Mouse (Mus musculus): ENCODE measurements around the gene Ush1c.
A peak's percentile ranks its signal among the peaks of the same experiment; 100 is the strongest.

The Ush1c gene

DNA sequence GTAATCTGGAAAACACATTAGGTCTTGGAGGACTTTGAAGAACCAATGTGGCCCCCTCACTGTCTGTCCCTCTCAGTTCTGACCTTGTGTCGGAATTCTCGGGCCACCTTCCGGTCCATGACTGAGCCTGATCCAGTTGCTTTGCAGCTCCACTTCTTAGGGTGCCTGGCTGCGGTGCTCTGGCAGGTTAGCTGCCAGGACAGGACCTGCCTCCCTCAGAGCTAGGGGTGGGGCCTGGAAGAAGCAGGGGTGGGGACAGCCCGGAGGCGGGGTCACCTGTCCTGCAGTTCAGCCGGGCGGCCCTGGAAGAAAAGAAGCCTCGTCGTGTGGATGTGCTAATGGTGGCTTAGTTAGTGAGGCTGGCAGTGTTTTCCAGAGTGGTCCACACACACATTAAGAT, at the start of gene Ush1c:
TSS of gene Ush1c (minus strand) at position 158 of the 400 bp plus-strand sequence.
- DNase-seq (ENCODE audit: low spot score in 2 of 2) = no peak

DNA sequence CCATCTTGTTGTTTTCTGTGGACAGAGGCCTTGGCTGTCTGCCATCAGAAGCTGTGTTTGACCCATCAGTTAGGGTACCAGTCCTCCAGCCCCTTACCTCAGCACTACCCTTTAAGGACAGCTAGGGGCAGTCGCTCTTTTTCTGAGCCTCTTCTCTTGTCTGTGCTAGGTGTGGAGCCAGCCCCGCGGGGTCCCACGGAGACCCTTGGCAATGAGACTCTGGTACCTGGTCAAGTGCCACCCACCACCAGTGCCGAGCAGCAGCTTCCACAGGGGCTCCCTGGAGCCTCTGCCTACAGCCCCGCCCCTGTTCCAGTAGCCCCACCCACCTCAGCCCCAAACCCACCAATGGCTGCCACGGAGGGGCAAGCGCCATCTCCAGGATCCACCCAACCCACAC, 48.7 kb upstream of the Ush1c start:
- DNase-seq (ENCODE audit: low spot score in 2 of 2) = no peak

- DNase-seq (ENCODE audit: low spot score in 2 of 2) = no peak
These were observed 48.1 kb upstream of the Ush1c start for GRCm38 (mm10) chr7:46286391-46286790.

DNA sequence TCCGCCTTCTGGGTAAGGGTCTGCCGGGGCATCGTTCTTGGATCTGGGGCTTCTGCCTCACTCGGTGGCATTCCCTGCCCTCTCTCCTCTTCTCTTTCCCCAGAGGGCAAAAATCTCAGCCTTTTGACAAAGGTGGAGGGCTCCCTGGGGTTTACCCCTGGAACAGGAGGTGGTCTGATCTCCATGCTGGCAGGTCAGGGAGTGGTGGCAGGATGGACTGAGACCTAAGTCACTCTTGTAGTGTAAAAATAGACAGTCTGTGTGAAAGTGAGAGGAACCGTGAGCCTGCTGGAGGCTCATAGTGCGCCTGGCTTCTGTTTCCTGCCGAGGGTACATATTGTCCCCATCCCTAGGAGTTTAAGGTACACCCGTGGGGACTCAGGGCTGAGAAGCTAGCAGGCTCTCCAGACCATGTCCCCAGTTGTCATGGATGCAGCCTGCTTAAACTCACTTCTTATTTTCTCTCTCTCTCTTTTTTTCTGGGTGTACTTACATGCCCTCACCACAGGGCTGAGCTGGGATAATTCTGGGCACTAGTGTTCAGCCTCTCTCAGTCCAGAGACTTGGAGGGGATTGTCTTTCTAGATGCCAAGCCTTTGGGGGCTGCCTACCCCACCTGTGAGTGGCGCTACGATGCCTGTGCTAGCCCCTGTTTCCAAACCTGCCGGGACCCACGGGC, 47.0 kb upstream of the Ush1c start:
- DNase-seq (ENCODE audit: low spot score in 2 of 2) = no peak

DNA sequence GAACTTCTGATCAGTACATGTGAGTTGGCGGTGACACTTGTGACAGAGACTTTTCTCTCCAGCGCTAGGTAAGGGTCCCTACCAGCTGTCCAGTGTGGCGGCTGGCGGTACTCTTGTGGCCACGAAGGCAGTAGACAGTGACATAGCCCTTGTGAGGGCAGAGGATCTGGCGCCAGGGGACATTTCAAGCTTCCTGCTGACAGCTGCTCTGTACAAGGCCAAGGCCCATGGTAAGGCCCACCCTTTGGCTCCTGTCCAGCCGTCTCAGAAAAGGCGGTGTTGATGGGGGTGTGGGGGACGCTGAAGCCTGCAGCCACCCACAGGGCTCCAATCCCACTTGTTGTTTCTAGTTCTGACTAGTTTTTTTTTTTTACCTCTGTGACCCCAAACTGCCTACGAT, 45.4 kb upstream of the Ush1c start:
- no peak for DNase-seq (ENCODE audit: low spot score in 2 of 2)

DNA sequence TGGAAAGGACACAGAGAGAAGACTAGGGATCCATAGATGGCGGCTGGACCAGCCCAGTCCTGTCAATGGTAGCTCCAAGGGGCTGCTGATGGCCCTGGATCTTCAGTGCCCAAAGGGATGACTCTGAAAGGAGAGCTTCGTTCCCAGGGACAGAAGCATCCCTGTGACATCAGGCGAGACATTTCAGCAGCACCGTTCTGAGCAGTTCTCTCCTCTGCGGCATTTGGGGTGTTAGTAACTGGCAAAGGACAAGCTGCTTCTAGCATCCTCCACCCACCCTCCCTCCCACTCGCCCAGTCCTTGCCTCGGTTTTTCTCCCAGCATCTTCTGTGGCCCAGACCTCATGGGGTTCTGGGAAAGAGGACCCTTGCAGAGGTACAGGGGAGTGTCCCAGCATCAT, 44.0 kb upstream of the Ush1c start:
- DNase-seq (ENCODE audit: low spot score in 2 of 2) = no peak

DNA sequence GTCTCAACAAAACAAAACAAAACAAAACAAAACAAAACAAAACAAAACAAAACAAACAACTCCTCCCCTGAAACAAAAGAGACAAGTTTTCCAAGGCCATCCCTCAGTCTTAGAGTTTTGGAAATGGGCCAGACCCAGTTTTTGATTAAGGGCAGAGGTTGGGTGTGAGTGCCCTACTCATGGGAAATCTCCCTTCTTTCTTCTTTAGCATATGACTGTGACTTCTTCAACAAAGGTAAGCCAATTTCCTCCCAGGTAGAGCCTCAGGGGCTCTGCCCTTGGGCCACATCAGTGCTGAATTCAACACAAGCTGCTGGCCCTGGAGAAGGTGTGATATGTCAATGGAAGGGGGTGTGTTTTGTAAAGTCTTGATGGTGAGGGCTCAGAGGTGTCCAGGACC, 42.6 kb upstream of the Ush1c start:
- DNase-seq (ENCODE audit: low spot score in 2 of 2) = no peak

DNA sequence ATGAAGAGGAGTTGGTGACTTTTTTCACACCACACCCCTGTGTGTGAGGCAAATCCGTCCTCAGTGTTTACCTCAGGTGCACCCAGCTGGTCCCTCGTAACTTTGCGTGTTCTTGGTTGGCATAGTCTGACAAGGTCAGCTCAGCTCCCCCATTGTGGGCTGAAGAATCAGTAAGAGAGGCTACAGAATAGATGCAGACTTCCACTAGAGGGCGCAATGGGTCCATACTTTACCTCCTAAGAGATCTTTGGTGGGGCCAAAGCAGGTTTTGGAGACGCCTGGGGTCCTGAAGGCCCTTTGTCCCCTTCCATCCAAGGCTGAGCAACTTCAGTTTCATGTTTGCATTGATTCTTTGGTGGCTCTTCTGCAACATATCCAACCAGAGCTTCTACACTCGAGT, 41.6 kb upstream of the Ush1c start:
- DNase-seq (ENCODE audit: low spot score in 2 of 2) = peak in 1 of 2 experiments; percentile 53

DNA sequence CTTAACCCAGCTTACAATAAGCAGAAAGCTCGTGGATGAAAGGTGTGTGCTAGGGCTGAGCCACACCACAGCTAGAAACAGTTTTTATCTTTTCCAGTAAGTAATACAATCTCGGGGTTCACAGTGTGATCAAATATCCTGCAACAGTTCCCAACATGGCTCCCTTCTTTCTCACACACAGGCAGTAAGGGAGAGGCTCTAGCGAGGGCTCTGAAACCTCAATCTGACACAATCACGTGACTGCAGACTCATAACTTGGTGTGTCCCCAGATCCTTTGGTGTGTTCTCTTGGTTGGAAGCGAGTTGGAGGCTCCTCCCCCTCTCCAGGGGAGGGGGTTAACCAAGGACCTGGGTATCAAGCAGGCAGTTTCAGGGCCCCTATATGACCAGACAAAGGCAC, 37.9 kb upstream of the Ush1c start:
- DNase-seq (ENCODE audit: low spot score in 2 of 2) = no peak

- no peak for DNase-seq (ENCODE audit: low spot score in 2 of 2)
These were observed 13.5 kb upstream of the Ush1c start for GRCm38 (mm10) chr7:46251841-46252240.

GRCm38 (mm10) chr7:46247606-46248005, 9.3 kb upstream of the Ush1c start:
- DNase-seq (ENCODE audit: low spot score in 2 of 2) = no peak

GRCm38 (mm10) chr7:46246876-46247275, 8.6 kb upstream of the Ush1c start:
- no peak for DNase-seq (ENCODE audit: low spot score in 2 of 2)

- DNase-seq (ENCODE audit: low spot score in 2 of 2) = no peak
These were observed 2.4 kb upstream of the Ush1c start, which contains the start of gene Otog for GRCm38 (mm10) chr7:46240696-46241095. Gene Otog, plus strand, starts transcription at chr7:46240987.

GRCm38 (mm10) chr7:46240091-46240490, 1.8 kb upstream of the Ush1c start:
- no peak for DNase-seq (ENCODE audit: low spot score in 2 of 2)

- DNase-seq (ENCODE audit: low spot score in 2 of 2) = no peak
These were observed 1.1 kb downstream of the Ush1c start for GRCm38 (mm10) chr7:46237192-46237591.

- no peak for DNase-seq (ENCODE audit: low spot score in 2 of 2)
These were observed 1.9 kb downstream of the Ush1c start for GRCm38 (mm10) chr7:46236363-46236762.

DNA sequence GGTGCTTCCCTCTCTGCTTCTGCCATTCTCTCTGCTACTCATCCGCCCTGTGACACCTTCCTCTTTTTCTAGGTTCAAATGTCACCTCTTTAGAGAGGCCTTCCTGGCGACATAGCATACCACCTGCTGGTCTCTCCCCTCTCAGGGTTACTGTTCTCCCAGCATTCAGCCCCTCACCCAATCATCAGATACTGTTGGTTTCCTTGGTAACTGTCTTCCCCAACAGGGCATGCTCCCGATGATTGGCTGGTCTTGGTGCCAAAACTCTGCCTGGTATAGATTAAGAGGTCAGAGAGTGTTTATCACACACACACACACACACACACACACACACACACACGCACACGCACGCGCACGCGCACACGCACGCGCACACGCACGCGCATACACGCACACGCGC, 2.4 kb downstream of the Ush1c start:
- no peak for DNase-seq (ENCODE audit: low spot score in 2 of 2)

GRCm38 (mm10) chr7:46226936-46227335, 11.4 kb downstream of the Ush1c start:
- DNase-seq (ENCODE audit: low spot score in 2 of 2) = no peak

GRCm38 (mm10) chr7:46226253-46226652, 12.1 kb downstream of the Ush1c start:
- DNase-seq (ENCODE audit: low spot score in 2 of 2) = peak in 1 of 2 experiments; percentile 41

DNA sequence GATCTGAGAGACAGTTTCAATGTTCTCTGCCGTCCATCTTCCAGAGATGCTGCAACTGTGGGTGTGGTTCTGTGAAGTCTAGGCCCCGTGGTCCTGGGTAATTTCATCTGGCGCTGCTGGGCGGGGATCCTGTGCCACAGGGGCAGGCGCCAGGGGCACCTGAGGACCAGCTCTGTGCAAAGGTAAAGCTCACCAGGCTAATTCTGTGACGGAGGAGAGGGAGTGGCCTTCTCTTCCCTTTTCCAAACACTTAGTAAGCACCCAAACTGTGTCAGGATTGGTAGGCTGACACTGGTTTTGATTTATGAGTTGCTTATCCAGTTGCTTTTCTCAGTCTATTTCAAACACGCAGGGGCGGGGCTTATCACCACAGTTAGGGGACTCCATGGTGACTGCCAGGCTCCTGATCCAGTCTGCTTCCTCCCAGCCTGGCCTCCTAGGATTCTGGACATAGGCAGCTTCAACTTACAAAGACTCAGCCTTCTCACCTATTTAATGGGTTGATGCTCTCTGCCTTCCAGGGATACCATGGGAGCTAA, 17.6 kb downstream of the Ush1c start:
- no peak for DNase-seq (ENCODE audit: low spot score in 2 of 2)

GRCm38 (mm10) chr7:46218415-46218814, 19.9 kb downstream of the Ush1c start:
- DNase-seq (ENCODE audit: low spot score in 2 of 2) = no peak

DNA sequence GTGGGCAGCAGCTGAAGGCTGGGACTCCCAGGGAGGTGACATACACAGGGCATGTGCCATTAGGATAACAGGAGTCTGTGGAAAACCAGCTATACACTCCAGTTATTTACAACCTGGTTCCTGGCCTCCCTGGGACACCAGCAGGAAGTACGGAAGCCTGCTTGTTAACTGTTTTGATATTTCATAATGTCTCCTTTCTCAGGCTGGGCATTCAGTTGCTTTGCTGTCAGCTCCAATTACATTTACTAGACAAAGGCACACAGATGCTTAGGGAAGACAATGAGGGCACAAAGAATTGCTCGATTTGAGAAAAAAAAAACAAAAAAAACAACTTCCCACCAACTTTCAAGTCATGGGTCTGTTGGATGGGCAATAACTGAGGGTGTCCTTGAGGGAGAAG, 21.8 kb downstream of the Ush1c start:
- no peak for DNase-seq (ENCODE audit: low spot score in 2 of 2)

DNA sequence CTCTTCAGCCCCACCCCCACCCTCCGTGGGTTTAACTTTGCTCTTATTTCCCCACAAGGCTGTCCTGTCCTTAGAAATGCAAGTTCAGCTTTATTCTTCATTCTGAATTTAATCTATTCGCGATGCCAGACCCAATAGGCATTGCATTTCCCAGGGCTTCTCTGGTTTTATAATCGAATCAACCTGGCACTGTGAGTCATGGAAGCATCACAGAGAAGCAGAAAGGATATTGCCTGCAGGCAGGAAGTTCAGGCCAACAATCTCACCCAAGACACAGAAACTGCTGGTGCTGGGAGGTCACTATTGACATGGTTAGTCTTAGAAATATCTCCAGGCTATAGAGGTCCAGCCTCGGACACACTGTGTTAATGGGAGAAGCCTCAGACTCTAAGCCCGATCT, 28.0 kb downstream of the Ush1c start:
- no peak for DNase-seq (ENCODE audit: low spot score in 2 of 2)

DNA sequence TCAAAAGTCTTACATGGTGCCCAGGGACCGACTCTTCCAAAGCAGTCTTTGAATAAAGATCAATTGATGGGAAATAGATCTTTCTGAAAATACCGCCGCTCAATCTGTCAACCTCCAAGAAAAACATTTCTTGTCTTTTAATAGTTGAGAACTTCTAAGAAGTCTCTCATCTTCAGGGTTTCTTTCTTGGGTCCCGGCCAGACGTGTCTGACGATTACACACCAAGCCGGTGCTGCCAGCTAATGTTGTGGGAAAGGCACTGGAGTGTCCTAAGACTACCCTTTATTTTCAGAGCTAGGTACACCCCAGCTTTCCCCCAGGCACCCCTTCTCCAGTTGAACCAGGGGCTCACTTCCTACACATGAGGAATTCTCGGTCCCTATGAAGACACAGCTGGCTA, 30.2 kb downstream of the Ush1c start:
- no peak for DNase-seq (ENCODE audit: low spot score in 2 of 2)
